Mouse (Mus musculus): ENCODE results near the gene Zfp874a. TPM values are rescaled to one million over a fixed set of nuclear protein-coding genes. Genes with fewer than 3 reads are reported as not detected.
A peak's percentile ranks its signal among the peaks of the same experiment; 100 is the strongest.
"Not testable (repeated sequence)": the region's sequence is repeated elsewhere in the genome, so short reads cannot be mapped to it uniquely, and the experiment has no call there.

Gene Zfp874a
- polyA plus RNA-seq, 1 experiment from 2014 or later = 9.7 TPM

- Histone ChIP-seq H3K4me2 (ENCODE audit: low read length) (no peak overlapping the region), H3K27me3 (ENCODE audit: insufficient read depth, low read length) (no peaks in the 10 kb centered on the region), H3K9ac (ENCODE audit: low read depth, low read length) (no peak overlapping the region), H3K27ac (no peak overlapping the region), H3K9me3 (replicated peaks; ENCODE audit: low read length) (no peaks in the 10 kb centered on the region), H3K36me3 (ENCODE audit: insufficient read depth, low read length) (no peaks in the 10 kb centered on the region), H3K4me1 (replicated peaks; ENCODE audit: insufficient read depth, low read length) (no peaks in the 10 kb centered on the region), H3K4me3 (replicated peaks; ENCODE audit: low read depth, low read length) (no peak overlapping the region)
- ATAC-seq (replicated peaks; ENCODE audit: low FRiP score, low read depth) (no peak), DNase-seq (ENCODE audit: low spot score) (no peak)
- WGBS = 93% methylated on average over 6 of the region's 6 CpGs
- TF ChIP-seq CTCF (IDR thresholded peaks at IDR 0.05; ENCODE audit: low read depth) = no peak
Observed at GRCm38 (mm10) chr13:67415759-67416158, 35.7 kb downstream of the Zfp874a start.

- H3K36me3 ChIP-seq (ENCODE audit: insufficient read depth, low read length); H3K9ac ChIP-seq (ENCODE audit: low read depth, low read length); H3K4me1 ChIP-seq (replicated peaks; ENCODE audit: insufficient read depth, low read length); H3K9me3 ChIP-seq (replicated peaks; ENCODE audit: low read length); ATAC-seq (replicated peaks; ENCODE audit: low FRiP score, low read depth); H3K4me3 ChIP-seq (replicated peaks; ENCODE audit: low read depth, low read length); H3K4me2 ChIP-seq (ENCODE audit: low read length); H3K27ac ChIP-seq; H3K27me3 ChIP-seq (ENCODE audit: insufficient read depth, low read length): not testable (repeated sequence)
- peak; percentile 2 for DNase-seq (ENCODE audit: low spot score)
- 66% methylated on average over 3 of the region's 3 CpGs for WGBS
- peak; percentile 56 for TF ChIP-seq CTCF (IDR thresholded peaks at IDR 0.05; ENCODE audit: low read depth)
Observed at GRCm38 (mm10) chr13:67413634-67414033, 37.8 kb downstream of the Zfp874a start.

GRCm38 (mm10) chr13:67399183-67399903, 52.1 kb downstream of the Zfp874a start, which contains the start of gene Zfp429:
Gene Zfp429 (minus strand): TSS chr13:67399819.
- WGBS = 3% methylated on average over 14 of the region's 16 CpGs
- Histone ChIP-seq H3K4me2 (ENCODE audit: low read length) (peak within 1 kb of the TSS; percentile 63), H3K27ac (peak within 1 kb of the TSS; percentile 36; the same call in 1 of the 2 replicates), H3K4me3 (replicated peaks; ENCODE audit: low read depth, low read length) (peak within 1 kb of the TSS; percentile 54), H3K9ac (ENCODE audit: low read depth, low read length) (peak within 1 kb of the TSS; percentile 57)
- not testable (repeated sequence) for H3K27me3 ChIP-seq (ENCODE audit: insufficient read depth, low read length); H3K4me1 ChIP-seq (replicated peaks; ENCODE audit: insufficient read depth, low read length); H3K36me3 ChIP-seq (ENCODE audit: insufficient read depth, low read length); H3K9me3 ChIP-seq (replicated peaks; ENCODE audit: low read length)
- ATAC-seq (replicated peaks; ENCODE audit: low FRiP score, low read depth) (peak; percentile 93), DNase-seq (ENCODE audit: low spot score) (peak; percentile 83)

GRCm38 (mm10) chr13:67376255-67376654, 75.2 kb downstream of the Zfp874a start:
- not testable (repeated sequence) for H3K4me1 ChIP-seq (replicated peaks; ENCODE audit: insufficient read depth, low read length); DNase-seq (ENCODE audit: low spot score); H3K36me3 ChIP-seq (ENCODE audit: insufficient read depth, low read length); H3K4me2 ChIP-seq (ENCODE audit: low read length); H3K4me3 ChIP-seq (replicated peaks; ENCODE audit: low read depth, low read length); H3K9ac ChIP-seq (ENCODE audit: low read depth, low read length); H3K27me3 ChIP-seq (ENCODE audit: insufficient read depth, low read length); H3K27ac ChIP-seq; ATAC-seq (replicated peaks; ENCODE audit: low FRiP score, low read depth); H3K9me3 ChIP-seq (replicated peaks; ENCODE audit: low read length)
- 81% methylated on average over 3 of the region's 3 CpGs for WGBS

GRCm38 (mm10) chr13:67375050-67375911, 76.1 kb downstream of the Zfp874a start, which contains the start of the genes Gm28041 and Zfp456:
Gene Gm28041 (minus strand): TSS chr13:67375733.
Gene Zfp456 (minus strand): TSS chr13:67375810.
- WGBS = 15% methylated on average over 13 of the region's 15 CpGs

More at GRCm38 (mm10) chr13:67375050-67375911, 76.1 kb downstream of the Zfp874a start, which contains the start of the genes Gm28041 and Zfp456:
- peak within 1 kb of the TSS; percentile 37 for H3K4me3 ChIP-seq (replicated peaks; ENCODE audit: low read depth, low read length)
- DNase-seq (ENCODE audit: low spot score) (peak; percentile 82), ATAC-seq (replicated peaks; ENCODE audit: low FRiP score, low read depth) (peak; percentile 93)
- peak within 1 kb of the TSS; percentile 60 for H3K4me2 ChIP-seq (ENCODE audit: low read length)
- not testable (repeated sequence) for H3K27me3 ChIP-seq (ENCODE audit: insufficient read depth, low read length); H3K36me3 ChIP-seq (ENCODE audit: insufficient read depth, low read length); H3K4me1 ChIP-seq (replicated peaks; ENCODE audit: insufficient read depth, low read length); H3K9me3 ChIP-seq (replicated peaks; ENCODE audit: low read length); H3K9ac ChIP-seq (ENCODE audit: low read depth, low read length); H3K27ac ChIP-seq

Other genes with a start within 250 kb of the Zfp874a start
- 1.8 and 1.9 TPM in 2 replicates for gene Zfp458, start 173.2 kb downstream of the Zfp874a start, polyA plus RNA-seq (2015; fragmentation: Nextera tagmentation; extraction: Ambion mirVana)
- gene Zfp457, start 145.1 kb downstream of the Zfp874a start, polyA plus RNA-seq (2015; fragmentation: Nextera tagmentation; extraction: Ambion mirVana) = 1.1 and 1.2 TPM in 2 replicates
- 2.2 and 2.4 TPM in 2 replicates for gene Zfp595, start 119.1 kb downstream of the Zfp874a start, polyA plus RNA-seq (2015; fragmentation: Nextera tagmentation; extraction: Ambion mirVana)
- gene Gm28044, start 91.1 kb downstream of the Zfp874a start, polyA plus RNA-seq (2015; fragmentation: Nextera tagmentation; extraction: Ambion mirVana) = 0.36 and 0.37 TPM in 2 replicates
- 1.1 and 1.3 TPM in 2 replicates for gene Zfp953, start 91.0 kb downstream of the Zfp874a start, polyA plus RNA-seq (2015; fragmentation: Nextera tagmentation; extraction: Ambion mirVana)
- 0.20 and 0.23 TPM in 2 replicates for gene Gm28041, start 75.9 kb downstream of the Zfp874a start, polyA plus RNA-seq (2015; fragmentation: Nextera tagmentation; extraction: Ambion mirVana)
- 1.6 and 1.9 TPM in 2 replicates for gene Zfp456, start 75.8 kb downstream of the Zfp874a start, polyA plus RNA-seq (2015; fragmentation: Nextera tagmentation; extraction: Ambion mirVana)
- gene Zfp429, start 51.8 kb downstream of the Zfp874a start, polyA plus RNA-seq (2015; fragmentation: Nextera tagmentation; extraction: Ambion mirVana) = 5.4 and 7.8 TPM in 2 replicates
- 1.1 and 1.4 TPM in 2 replicates for gene Zfp459, start 30.2 kb downstream of the Zfp874a start, polyA plus RNA-seq (2015; fragmentation: Nextera tagmentation; extraction: Ambion mirVana)
- gene Zfp874b, start 32.6 kb upstream of the Zfp874a start, polyA plus RNA-seq (2015; fragmentation: Nextera tagmentation; extraction: Ambion mirVana) = 3.1 and 3.4 TPM in 2 replicates
- gene Zfp58, start 48.9 kb upstream of the Zfp874a start, polyA plus RNA-seq (2015; fragmentation: Nextera tagmentation; extraction: Ambion mirVana) = 10.9 and 13.7 TPM in 2 replicates
- not detected in 2 replicates for gene Gm26965, start 74.5 kb upstream of the Zfp874a start, polyA plus RNA-seq (2015; fragmentation: Nextera tagmentation; extraction: Ambion mirVana)
- 30.4 and 38.3 TPM in 2 replicates for gene Zfp87, start 74.6 kb upstream of the Zfp874a start, polyA plus RNA-seq (2015; fragmentation: Nextera tagmentation; extraction: Ambion mirVana)
- 9.0 and 9.8 TPM in 2 replicates for gene Zfp748, start 102.2 kb upstream of the Zfp874a start, polyA plus RNA-seq (2015; fragmentation: Nextera tagmentation; extraction: Ambion mirVana)
- 3.8 TPM in 2 replicates for gene Zfp729b, start 158.1 kb upstream of the Zfp874a start, polyA plus RNA-seq (2015; fragmentation: Nextera tagmentation; extraction: Ambion mirVana)
- gene Gm49345, start 186.1 kb upstream of the Zfp874a start, polyA plus RNA-seq (2015; fragmentation: Nextera tagmentation; extraction: Ambion mirVana) = 0.08 TPM in 1 of 2 replicates, not detected in the other
- 2.5 and 3.3 TPM in 2 replicates for gene Zfp729a, start 186.2 kb upstream of the Zfp874a start, polyA plus RNA-seq (2015; fragmentation: Nextera tagmentation; extraction: Ambion mirVana)
- 7.3 and 7.5 TPM in 2 replicates for gene Zfp738, start 235.4 kb upstream of the Zfp874a start, polyA plus RNA-seq (2015; fragmentation: Nextera tagmentation; extraction: Ambion mirVana)